Mouse (Mus musculus): ENCODE results near the gene Tsfm.
A peak's percentile ranks its signal among the peaks of the same experiment; 100 is the strongest.

Gene Tsfm

GRCm38 (mm10) chr10:127040569-127041214 is 10.1 kb upstream of the Tsfm start:
- peak in 1 of 2 experiments; percentile 58 for DNase-seq

GRCm38 (mm10) chr10:127037641-127038040 is 7.0 kb upstream of the Tsfm start:
- peak; percentile 58 to 70 for DNase-seq

GRCm38 (mm10) chr10:127036273-127036672 is 5.6 kb upstream of the Tsfm start:
- peak; percentile 82 to 90 for DNase-seq

- peak; percentile 74 to 89 for DNase-seq
Observed at GRCm38 (mm10) chr10:127033301-127033741, 2.7 kb upstream of the Tsfm start.

- no peak for DNase-seq
Observed at GRCm38 (mm10) chr10:127018422-127018821, 12.2 kb downstream of the Tsfm start.

- no peak for DNase-seq
Observed at GRCm38 (mm10) chr10:127017071-127017470, 13.6 kb downstream of the Tsfm start.

- DNase-seq, result peak; percentile 48 to 77
Observed at GRCm38 (mm10) chr10:127016488-127016887, 14.2 kb downstream of the Tsfm start.

GRCm38 (mm10) chr10:127003806-127004205 is 26.8 kb downstream of the Tsfm start:
- no peak for DNase-seq

GRCm38 (mm10) chr10:127003334-127003733 is 27.3 kb downstream of the Tsfm start:
- no peak for DNase-seq

GRCm38 (mm10) chr10:127002765-127003164 is 27.9 kb downstream of the Tsfm start:
- DNase-seq, result no peak

- no peak for DNase-seq
Observed at GRCm38 (mm10) chr10:127002056-127002455, 28.6 kb downstream of the Tsfm start.

- DNase-seq, result no peak
Observed at GRCm38 (mm10) chr10:127001297-127001696, 29.3 kb downstream of the Tsfm start.

- no peak for DNase-seq
Observed at GRCm38 (mm10) chr10:127000529-127000928, 30.1 kb downstream of the Tsfm start, which contains the start of gene Avil. Gene Avil, plus strand, starts transcription at chr10:127000709.

GRCm38 (mm10) chr10:126997340-126998113 is 33.1 kb downstream of the Tsfm start:
- peak in 1 of 2 experiments; percentile 50 for DNase-seq

- DNase-seq, result no peak
Observed at GRCm38 (mm10) chr10:126993621-126994020, 37.0 kb downstream of the Tsfm start.

- no peak for DNase-seq
Observed at GRCm38 (mm10) chr10:126991676-126992075, 39.0 kb downstream of the Tsfm start.

GRCm38 (mm10) chr10:126990313-126991056 is 40.2 kb downstream of the Tsfm start:
- DNase-seq, result peak; percentile 91 to 93

GRCm38 (mm10) chr10:126988513-126989165 is 42.0 kb downstream of the Tsfm start:
- no peak for DNase-seq

GRCm38 (mm10) chr10:126987183-126988118 is 43.2 kb downstream of the Tsfm start:
- peak in 1 of 2 experiments; percentile 34 for DNase-seq

- DNase-seq, result peak; percentile 92 to 93
Observed at GRCm38 (mm10) chr10:126986541-126986961, 44.1 kb downstream of the Tsfm start.

GRCm38 (mm10) chr10:126985579-126985978 is 45.1 kb downstream of the Tsfm start:
- peak in 1 of 2 experiments; percentile 40 for DNase-seq
